Mouse (Mus musculus) layer of hippocampus, postnatal 25 days (tissue): ENCODE data around the gene Gm20403. TPM values are rescaled to one million over a fixed set of nuclear protein-coding genes. Genes with fewer than 3 reads are reported as not detected.
"Not testable (repeated sequence)": the region's sequence is repeated elsewhere in the genome, so short reads cannot be mapped to it uniquely, and the experiment has no call there.

Source experiments
- DNase-seq, 2 experiments: peaks; one replicate each; pipeline ENCODE4 v3.0.0; 2022; ENCODE audit warnings: mixed read lengths in 2 of 2, low spot score in 1 of 2; ENCODE audit errors: extremely low spot score in 1 of 2
- total RNA-seq, 2 experiments: library from RNA; stranded (reverse); gene quantifications; 2 replicates each; pipeline ENCODE4 v1.2.3; 2021

Gene Gm20403
- total RNA-seq, 2 experiments from 2014 or later = not detected

DNA sequence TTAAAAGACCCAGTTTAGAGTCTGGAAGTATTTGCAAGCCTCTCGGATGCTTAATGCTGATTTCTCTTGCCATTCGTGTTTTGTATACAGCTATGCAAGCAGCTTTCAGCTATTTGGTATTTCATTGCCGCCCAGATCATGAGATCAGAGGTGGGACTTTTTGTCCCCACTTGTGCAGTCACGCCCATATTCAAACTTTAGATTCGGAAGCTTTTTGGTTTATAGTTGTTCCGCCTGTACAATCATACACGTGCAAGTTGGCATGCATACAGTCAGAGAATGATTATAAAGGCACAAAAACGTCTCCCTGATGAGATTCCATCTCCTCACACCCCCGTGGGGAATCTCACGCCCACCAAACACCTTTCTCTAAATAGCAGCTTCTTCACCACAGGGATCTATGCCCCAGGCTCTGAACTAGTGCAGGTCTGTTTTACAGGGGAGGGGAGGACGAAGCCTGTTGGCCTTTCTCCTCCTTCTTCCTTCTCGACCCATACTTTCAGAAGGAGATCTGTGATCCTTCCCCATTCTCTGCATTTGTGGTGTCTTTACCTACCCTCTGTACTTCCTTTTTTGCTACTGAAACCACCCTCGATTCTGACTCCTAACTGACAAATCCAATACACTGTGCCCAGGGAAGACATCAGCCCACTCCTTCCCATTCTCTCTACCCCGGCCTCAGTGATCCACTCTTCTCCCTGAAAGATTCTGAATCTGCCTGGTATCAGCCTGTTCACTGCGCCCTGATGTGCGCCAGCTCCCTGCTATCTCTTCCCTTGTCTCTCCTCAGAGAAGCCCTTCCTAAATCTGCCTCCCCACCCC lies 7.1 kb upstream of the Gm20403 start:
- no peak for DNase-seq

DNA sequence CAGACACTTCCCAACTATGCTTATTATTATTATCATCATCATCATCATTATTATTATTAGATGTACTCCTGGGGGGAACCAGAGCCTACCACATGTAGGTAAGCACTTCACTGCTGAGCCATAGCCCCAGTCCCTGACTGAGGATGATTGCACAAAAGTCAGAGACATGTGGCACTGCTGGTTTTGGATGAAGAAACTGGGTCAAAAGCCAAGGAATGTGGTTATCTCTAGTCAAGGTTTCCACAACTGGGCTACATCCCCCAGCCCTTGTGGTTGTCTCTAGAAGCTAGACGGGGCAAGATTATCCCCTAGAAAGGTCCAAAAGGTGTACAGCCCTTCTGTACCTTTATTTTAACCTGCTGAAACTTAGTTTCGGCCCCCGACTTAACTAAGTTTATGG lies 6.5 kb upstream of the Gm20403 start:
- no peak for DNase-seq

DNA sequence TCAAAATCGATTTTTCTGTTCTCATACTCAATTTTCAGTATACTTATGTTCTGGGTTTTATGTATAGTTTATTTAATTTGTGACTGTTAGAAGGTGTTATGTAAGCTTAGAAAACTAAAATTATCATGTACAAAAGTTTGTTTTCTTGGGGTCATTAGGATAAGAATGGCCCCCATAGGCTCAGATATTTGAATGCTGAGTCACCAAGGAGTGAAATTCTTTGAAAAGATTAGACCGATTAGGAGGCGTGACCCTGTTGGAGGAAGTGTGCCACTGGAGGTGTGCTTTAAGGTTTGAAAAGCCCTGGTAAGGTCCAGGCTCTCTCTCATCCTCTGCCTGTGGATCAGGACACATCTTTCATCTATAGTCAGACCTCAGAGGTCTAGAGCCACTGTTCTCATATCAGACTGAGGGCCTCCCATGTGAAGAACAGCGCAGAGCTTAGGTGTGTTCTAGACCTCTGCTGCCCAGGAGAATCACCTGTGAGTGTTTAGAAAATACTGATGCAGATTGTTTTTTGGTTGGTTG lies 2.1 kb upstream of the Gm20403 start:
- no peak for DNase-seq

DNA sequence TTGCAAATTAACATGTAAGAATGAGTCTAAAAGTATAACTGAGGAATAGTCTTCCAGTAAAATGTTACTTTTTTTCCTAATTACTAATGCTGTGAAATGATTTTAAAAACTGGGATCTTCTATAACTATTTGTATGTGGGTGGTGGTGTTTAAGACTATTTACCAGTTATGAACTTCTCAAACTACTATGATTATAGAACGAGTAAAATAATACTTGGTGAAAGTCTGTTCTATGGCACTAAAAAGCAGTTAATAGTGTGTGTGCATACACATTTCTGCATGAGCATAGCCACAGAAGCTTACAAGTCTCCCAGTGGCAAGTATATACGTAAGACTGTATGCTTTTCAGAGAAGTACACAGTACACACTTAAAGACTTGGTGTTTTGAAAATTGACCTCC lies 827 bp upstream of the Gm20403 start:
- DNase-seq = no peak

DNA sequence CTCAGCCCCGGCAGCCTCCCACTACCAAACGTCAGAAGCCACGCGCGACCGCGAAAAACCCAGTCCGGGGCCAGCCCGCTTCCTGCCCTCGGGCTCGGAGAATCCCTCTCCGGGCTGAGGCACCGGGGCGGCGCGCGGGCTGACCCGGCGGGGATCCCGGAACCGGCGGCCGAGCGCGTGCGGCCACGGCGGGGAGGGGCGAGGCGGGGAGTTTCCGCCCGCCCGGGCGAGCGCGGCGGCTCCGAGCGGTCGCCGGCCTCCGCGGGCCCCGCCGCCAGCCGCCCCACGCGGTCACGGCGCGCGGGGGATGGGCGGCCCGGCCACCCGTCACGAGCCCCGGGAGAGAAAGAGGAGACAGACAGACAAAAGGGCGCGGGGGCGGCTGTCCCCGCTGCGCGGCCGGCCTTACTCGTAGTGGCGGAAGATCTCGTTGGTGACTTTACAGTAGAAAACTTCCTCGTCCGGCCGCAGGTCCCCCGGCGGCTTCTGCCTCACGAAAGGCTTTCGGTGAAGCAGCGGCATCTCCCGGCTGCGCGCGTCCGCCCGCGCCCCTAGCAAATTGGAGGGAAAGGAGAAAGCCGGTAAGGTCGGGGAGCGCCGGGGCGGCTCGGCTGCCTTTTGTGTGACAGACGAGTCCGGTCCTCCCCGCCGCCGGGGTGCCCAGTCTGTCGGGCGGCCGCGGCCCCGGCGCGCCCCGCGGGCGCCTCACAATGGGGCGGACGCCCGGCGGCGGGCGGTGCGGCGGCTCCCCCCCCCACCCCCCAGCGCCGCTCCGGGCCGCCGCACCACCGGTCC lies 875 bp downstream of the Gm20403 start:
- DNase-seq = peak; percentile 29 to 30

DNA sequence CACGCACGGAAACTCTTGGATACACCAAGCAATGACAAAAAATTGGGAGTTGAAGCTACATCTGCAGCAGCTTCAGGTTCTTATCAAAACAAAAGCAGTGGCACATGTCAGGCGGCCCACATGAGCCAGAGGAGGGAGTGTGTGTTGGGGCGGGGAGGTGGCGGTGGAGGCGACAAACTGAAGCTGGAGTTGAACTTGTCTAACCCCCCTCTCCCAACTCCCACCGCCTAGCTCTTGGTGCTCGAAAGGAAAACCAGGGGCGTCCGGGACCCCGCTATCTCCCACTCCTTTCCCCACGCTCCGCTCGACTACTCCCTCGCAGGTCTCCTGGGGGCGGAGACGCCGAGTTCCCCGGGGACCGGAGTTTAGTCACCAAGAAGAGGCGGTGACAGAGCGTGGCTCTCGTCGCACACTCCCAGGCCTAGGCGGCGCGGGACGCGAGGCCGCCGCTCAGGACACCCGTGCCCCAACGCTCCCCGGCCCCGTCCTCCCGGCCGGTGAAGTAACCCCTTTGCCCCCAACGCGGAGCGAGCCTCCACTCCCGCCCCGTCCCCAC lies 1.6 kb downstream of the Gm20403 start:
- DNase-seq = peak; percentile 20 to 27

DNA sequence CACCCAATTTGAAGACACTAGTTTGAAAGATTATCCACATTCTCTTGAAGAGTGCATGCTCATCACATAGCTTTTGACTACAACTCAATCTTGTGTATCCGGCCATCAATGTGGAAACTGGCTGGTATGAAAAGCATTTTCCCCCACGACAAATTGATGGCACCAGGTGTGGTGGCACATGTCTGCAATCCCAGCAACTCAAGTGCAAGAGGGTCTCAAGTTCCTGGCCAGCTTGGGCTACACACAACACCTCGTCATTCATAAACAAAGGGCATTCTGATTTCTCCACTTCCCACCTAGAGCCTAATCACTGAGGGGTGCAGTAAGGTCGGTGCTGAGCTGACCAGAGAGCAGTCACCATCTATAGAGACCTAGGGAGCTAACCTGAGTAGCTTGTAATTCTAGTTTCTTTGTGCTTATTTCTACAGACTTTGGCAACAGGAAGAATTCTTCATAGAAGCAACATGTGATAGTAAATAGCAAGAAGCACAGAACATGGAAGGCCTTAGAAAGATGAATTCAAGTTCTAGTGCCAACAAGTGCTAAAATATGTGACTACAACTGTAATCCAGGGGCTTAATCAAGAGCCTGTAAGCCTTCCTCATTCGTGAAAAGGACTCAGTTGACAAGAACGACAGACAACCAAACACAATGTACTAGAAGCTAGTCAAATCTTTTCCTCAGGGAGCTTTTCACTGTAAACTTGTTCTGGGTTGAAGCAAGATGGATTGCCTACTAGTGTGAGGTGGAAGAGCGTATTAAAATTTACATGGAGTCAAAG lies 3.2 kb downstream of the Gm20403 start:
- no peak for DNase-seq

DNA sequence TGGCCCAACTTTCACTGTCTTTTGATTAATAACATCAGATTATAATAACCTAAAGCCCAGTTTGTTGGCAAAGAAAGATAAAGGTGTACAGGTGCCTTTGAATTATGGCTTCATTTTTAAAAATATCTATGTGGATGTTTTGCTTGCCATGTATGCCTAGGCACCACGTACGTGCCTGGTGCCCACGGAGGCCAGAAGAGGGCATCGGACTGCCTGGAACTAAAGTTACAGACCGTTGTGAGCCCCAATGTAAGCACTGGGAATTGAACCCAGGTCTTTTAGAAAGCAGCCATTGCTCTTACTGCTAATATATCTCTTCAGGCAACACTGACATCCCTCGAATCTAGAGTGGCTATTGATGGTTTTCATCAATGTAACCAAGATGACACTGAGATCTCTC lies 4.4 kb downstream of the Gm20403 start:
- no peak for DNase-seq

DNA sequence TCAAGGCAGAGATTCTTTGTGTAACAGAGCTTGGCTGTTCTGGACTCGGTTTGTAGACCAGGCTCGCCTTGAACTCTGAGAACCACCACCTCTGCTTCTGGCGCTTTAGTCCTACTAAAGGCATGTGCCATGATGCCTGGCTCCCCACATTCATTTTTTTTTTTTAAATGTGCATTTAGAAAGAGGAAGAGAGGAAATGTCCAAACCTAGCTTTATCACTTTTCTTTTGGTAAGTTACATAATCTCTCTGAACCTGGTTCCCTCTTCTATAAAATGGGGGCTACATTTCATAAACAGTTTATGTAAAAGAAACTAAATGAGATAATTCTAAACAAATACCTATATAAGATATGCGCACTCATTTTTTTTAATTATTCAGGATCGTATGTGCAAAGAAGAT lies 5.4 kb downstream of the Gm20403 start:
- no peak for DNase-seq

DNA sequence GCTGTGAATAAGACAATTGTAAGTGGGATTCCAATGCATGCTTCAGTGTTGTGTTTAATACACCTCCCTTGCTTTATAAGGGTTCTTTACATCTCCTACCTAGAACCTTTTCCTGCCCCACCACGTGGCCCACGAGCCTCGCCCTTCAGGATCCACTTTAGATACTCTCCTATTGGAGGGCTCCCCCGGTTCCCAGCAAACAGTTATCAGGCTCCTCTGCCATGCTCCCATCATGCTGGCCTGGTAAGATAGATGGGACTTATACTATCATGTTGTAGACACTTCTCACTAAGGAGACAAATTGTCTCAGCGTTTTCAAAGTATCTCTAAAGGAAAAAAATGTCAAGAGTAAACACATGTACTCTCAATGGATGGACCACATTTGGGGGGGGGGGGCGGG lies 5.8 kb downstream of the Gm20403 start:
- no peak for DNase-seq

DNA sequence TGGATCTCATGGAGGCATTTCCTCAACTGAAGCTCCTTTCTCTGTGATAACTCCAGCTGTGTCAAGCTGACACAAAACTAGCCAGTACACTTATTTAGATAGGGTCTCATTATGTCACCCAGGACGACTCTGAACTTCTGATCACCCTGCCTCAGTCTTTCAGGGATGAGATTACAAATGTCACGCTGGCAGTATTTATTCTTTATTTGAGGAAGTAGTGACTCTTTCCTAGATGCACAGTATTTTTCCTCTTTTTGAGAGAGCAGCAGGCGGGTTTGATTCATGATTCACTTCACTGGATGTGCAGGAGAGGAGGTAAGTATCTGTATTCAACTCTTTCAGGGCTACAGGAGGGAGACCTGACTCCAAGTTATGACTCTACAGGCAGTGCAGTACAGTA lies 17.3 kb downstream of the Gm20403 start:
- no peak for DNase-seq

DNA sequence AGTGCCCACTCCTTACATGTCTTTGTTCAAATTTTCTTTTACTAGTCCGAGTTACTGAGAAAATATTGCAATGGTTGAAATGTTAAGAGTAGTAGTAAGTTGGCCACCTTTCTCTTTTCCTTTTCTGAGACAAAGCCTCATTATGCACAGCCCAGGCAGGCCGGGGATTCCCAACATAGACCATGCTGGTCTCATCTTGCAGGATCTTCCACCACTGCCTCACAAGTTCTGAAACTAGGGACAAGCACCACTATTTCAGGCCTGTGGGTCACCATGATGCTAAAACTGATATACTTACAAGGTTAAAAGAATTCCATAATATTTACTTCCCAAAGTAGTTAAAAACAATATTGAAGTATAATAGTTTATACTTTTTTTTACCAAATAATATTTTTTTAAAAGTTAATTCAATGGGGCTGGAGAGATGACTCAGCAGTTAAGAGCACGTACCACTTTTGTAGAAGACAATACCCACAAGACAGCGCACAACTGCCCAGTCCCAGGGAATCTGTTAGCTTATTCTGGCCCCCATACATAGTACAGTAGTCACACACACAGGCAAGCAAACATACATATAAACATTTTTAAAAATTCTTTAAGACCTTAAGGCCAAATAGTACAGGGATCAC lies 20.7 kb downstream of the Gm20403 start:
- no peak for DNase-seq

DNA sequence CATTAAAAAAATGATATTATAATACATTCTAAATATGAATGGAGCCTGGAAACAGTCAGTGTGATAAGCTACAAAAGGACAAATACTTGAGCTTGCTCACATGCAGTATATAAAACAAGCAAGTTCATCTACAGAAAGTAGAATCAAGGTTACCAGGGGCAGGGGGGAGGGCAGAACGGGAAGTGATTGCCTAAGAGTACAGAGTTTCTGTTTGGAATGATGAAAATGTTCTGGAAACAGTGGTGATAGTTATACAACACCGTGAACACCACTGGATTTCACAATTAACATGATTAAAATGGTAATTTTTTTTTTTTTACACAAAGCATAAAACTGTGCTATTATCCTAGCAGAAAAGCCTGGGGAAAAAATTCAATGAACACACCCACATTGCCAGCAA lies 26.8 kb downstream of the Gm20403 start:
- no peak for DNase-seq

DNA sequence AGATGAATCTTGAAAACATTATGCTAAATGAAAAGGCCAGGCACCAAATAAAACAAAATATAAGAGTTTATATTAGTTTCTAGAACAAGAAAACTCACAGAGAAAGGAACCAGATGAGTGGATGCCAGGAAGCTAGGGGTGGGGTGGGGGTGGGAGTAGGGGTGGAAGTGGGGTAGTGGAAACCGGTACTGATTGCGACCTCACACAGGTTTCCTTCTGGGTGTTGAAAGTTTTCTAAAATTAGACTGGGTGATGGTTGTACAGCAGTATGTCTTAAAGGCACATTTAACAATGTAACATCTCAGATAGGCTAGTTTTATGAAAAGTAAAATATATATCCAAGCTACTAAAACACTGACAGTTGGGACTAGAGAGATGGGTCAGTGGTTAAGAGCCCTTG lies 29.4 kb downstream of the Gm20403 start:
- DNase-seq = no peak

DNA sequence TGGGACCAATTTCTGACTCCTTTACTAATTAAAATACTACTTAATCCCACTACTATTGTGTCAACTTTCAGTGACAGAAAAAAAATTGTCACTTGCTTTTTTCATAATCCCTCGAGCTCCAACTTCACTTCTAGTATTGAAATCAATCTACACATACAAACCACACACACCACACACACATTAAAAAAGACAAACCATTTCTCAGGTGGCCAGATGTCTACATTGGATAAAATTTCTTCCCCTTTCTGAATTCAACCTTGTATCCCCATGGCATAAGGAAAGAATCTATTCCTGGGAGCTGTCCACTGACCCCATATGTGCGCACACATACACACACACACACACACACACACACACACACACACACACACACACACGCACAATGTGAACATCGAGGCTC lies 29.9 kb downstream of the Gm20403 start:
- DNase-seq = no peak

DNA sequence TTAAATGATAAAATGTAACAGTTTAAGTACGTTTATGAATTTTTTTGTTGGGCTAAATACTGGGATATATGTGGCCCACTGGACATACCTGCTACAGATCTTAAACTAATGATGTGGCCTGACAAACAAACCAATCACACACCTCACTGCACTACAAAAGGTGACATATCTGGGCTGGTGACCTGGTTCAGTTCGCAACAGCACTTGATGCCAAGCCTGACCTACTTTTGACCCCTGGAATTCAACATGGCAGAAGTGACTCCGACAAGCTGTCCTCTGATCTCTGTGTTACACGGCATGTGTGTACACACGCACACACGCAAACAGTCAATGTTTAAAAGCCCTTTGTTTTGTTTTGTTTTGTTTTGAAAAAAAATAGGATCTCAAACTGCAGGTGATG lies 40.2 kb downstream of the Gm20403 start:
- DNase-seq = no peak

DNA sequence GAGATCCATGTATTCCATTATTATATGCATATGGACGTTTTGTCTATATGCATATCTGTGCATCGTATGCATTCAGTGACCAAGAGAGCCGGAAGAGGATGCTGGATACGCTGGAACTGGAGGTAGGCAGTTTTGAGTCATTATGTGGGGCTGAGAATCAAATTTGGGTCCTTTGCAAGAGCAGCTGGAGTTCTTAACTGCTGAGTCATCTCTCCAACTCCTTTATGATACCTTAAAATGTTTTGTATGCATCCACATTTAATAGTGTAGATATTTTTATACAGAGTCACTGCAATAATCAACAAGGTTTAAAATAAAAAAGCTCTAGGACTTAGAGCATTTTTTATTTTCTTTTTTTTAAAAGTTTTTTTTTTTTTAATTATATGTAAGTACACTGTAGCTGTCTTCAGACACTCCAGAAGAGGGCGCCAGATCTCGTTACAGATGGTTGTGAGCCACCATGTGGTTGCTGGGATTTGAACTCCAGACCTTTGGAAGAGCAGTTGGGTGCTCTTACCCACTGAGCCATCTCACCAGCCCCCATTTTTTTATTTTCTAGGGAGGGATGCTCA lies 43.7 kb downstream of the Gm20403 start:
- DNase-seq = not testable (repeated sequence)

DNA sequence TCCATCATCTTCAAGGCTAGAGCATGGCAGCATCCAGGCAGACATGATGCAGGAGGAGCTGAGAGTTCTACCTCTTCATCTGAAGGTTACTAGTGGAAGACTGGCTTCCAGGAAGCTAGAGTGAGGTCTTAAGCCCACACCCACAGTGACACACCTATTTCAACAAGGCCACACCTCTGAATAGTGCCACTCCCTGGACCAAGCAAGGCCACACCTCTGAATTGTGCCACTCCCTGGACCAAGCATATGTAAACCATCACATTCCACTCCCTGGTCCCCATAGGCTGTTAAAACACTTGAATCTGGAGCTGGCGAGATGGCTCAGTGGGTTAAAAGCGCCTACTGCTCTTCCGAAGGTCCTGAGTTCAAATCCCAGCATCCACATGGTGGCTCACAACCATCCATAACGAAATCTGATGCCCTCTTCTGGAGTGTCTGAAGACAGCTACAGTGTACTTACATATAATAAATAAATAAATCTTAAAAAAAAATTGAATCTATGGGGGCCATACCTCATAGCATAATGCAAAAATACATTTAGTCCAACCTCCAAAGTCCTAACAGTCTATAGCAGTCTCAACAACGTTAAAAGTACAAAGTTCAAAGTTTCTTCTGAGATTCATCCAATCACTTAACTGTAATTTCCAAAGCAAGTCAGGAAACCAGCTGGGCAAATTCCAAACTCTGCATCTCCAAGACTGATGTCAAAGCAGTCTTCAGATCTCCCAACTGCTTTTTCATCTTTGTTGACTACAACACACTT lies 48.6 kb downstream of the Gm20403 start:
- DNase-seq = not testable (repeated sequence)
